Mouse (Mus musculus): Measurements from ENCODE around the gene Smtnl2. TPM values are rescaled to one million over a fixed set of nuclear protein-coding genes. Genes with fewer than 3 reads are reported as not detected.

The Smtnl2 gene
- polyA plus RNA-seq, 1 experiment from 2014 or later: 12.6 TPM

DNA sequence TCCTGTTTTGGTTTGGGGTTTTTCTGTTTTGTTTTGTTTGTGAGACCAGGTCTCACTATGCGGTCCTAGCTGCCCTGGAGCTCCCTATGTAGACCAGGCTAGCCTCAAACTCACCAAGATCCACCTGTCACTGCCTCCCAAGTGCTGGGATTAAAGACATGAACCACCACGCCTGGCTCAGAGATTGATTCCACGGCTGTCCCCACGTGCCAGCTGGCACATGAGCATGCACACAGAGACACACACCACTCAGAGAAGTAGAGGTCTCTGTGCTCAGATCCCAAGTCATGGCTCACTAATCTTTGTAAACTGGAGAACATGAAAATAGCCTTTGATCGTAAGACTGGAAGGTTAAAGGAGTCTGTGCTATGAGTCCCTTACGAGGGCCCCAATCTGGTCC, 7.5 kb upstream of the Smtnl2 start:
- peaks cover 6% of the 10 kb centered on the region for H3K4me1 ChIP-seq (ENCODE audit: control insufficient read depth, insufficient read depth, low read length)
- no peak for ATAC-seq (ENCODE audit: insufficient read depth, low FRiP score, low TSS enrichment)
- no peaks in the 10 kb centered on the region for H3K9me3 ChIP-seq (ENCODE audit: control insufficient read depth, low read length)
- no peaks in the 10 kb centered on the region for H3K27me3 ChIP-seq (ENCODE audit: control insufficient read depth, insufficient read depth, low read length)
- 93% methylated on average over 6 of the region's 6 CpGs for WGBS
- H3K36me3 ChIP-seq (ENCODE audit: control insufficient read depth, insufficient read depth, low read length): no peaks in the 10 kb centered on the region
- H3K9ac ChIP-seq (ENCODE audit: low read length): no peak overlapping the region
- H3K27ac ChIP-seq (ENCODE audit: low read depth, low read length): no peak overlapping the region
- no peak overlapping the region for H3K4me2 ChIP-seq (ENCODE audit: low read depth)
- no peak for DNase-seq (ENCODE audit: low spot score)
- no peak overlapping the region for H3K4me3 ChIP-seq (ENCODE audit: low read depth, low read length)

DNA sequence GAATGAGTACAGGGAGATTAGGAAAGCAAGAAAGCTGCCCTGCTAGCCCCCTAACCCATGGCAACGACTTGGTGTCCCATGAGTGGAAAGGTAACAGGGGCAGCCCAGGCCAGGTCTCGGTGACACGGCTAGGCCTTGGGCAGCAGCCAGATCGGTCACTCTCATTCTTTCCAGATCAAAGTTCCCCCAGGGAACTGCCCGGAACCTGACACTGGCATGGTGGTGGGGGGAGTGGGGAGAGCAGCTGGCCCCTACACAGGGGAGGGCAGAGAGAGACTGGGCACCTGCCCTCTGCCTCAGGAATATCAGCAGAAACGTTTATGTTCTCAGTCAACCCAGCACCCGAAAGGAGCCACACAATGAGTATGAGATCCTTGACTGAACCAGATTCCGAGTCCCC, 6.7 kb upstream of the Smtnl2 start:
- Histone ChIP-seq H3K9me3 (ENCODE audit: control insufficient read depth, low read length) (no peaks in the 10 kb centered on the region), H3K36me3 (ENCODE audit: control insufficient read depth, insufficient read depth, low read length) (no peaks in the 10 kb centered on the region), H3K4me3 (ENCODE audit: low read depth, low read length) (no peak overlapping the region), H3K27ac (ENCODE audit: low read depth, low read length) (no peak overlapping the region), H3K9ac (ENCODE audit: low read length) (no peak overlapping the region), H3K27me3 (ENCODE audit: control insufficient read depth, insufficient read depth, low read length) (no peaks in the 10 kb centered on the region), H3K4me2 (ENCODE audit: low read depth) (no peak overlapping the region), H3K4me1 (ENCODE audit: control insufficient read depth, insufficient read depth, low read length) (peaks cover 6% of the 10 kb centered on the region)
- WGBS: 53% methylated on average over 8 of the region's 8 CpGs
- ATAC-seq (ENCODE audit: insufficient read depth, low FRiP score, low TSS enrichment) (no peak), DNase-seq (ENCODE audit: low spot score) (no peak)

GRCm38 (mm10) chr11:72417376-72417775, 5.9 kb upstream of the Smtnl2 start:
- Histone ChIP-seq H3K27ac (ENCODE audit: low read depth, low read length) (no peak overlapping the region), H3K9ac (ENCODE audit: low read length) (0 out of 2 replicates have a peak overlapping the region, but pooled peaks have one; percentile 5), H3K9me3 (ENCODE audit: control insufficient read depth, low read length) (no peaks in the 10 kb centered on the region), H3K36me3 (ENCODE audit: control insufficient read depth, insufficient read depth, low read length) (no peaks in the 10 kb centered on the region), H3K4me3 (ENCODE audit: low read depth, low read length) (no peak overlapping the region), H3K4me2 (ENCODE audit: low read depth) (no peak overlapping the region), H3K27me3 (ENCODE audit: control insufficient read depth, insufficient read depth, low read length) (no peaks in the 10 kb centered on the region), H3K4me1 (ENCODE audit: control insufficient read depth, insufficient read depth, low read length) (peaks cover 6% of the 10 kb centered on the region)
- DNase-seq (ENCODE audit: low spot score) (no peak), ATAC-seq (ENCODE audit: insufficient read depth, low FRiP score, low TSS enrichment) (no peak)
- 6% methylated on average over 4 of the region's 4 CpGs for WGBS

DNA sequence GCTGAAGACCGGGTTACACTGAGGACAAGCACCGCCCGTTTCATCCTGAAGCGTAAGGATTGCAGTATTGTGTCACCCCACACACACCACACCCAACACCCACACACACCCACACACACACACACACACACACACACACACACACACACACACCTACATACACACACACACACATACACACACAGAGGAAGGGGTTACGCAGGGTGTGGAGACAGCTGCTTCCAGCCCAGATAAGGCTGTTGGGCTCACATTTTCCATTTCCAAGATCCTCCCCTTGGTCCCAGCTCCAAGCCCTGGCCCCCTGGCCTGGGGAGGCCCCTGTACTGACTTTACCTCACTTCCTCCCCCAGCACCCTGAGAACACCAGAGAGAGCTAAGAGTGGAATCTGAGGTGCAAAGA, 5.2 kb upstream of the Smtnl2 start:
- no peak for ATAC-seq (ENCODE audit: insufficient read depth, low FRiP score, low TSS enrichment)
- Histone ChIP-seq H3K4me3 (ENCODE audit: low read depth, low read length) (no peak overlapping the region), H3K9ac (ENCODE audit: low read length) (no peak overlapping the region), H3K36me3 (ENCODE audit: control insufficient read depth, insufficient read depth, low read length) (no peaks in the 10 kb centered on the region), H3K4me1 (ENCODE audit: control insufficient read depth, insufficient read depth, low read length) (peaks cover 6% of the 10 kb centered on the region), H3K4me2 (ENCODE audit: low read depth) (no peak overlapping the region), H3K27ac (ENCODE audit: low read depth, low read length) (no peak overlapping the region), H3K9me3 (ENCODE audit: control insufficient read depth, low read length) (no peaks in the 10 kb centered on the region), H3K27me3 (ENCODE audit: control insufficient read depth, insufficient read depth, low read length) (no peaks in the 10 kb centered on the region)
- no peak for DNase-seq (ENCODE audit: low spot score)
- WGBS: 89% methylated on average over 5 of the region's 5 CpGs

DNA sequence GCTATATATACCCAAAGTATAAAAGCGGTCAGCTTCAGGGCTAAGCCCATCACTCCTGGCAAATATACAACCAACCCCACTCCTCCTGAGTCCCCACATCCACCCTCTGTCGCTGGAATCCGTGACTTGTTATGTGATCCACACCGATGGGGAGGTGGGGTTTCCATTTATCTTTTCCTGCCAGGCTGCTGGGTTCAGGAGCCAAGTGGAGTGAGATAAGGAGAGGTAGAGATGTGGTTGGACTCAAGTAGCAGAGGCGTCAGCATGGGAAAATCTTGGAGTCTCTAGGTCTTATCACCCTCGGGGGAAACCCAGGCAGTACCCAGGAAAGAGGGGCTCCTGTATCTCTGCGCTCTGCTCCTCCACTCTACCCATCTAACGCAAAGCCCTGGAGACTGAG, 3.6 kb upstream of the Smtnl2 start:
- Histone ChIP-seq H3K9ac (ENCODE audit: low read length) (no peak overlapping the region), H3K9me3 (ENCODE audit: control insufficient read depth, low read length) (no peaks in the 10 kb centered on the region), H3K27ac (ENCODE audit: low read depth, low read length) (no peak overlapping the region), H3K36me3 (ENCODE audit: control insufficient read depth, insufficient read depth, low read length) (no peaks in the 10 kb centered on the region), H3K4me1 (ENCODE audit: control insufficient read depth, insufficient read depth, low read length) (peaks cover 8% of the 10 kb centered on the region), H3K27me3 (ENCODE audit: control insufficient read depth, insufficient read depth, low read length) (no peaks in the 10 kb centered on the region), H3K4me3 (ENCODE audit: low read depth, low read length) (no peak overlapping the region), H3K4me2 (ENCODE audit: low read depth) (no peak overlapping the region)
- ATAC-seq (ENCODE audit: insufficient read depth, low FRiP score, low TSS enrichment) (no peak), DNase-seq (ENCODE audit: low spot score) (no peak)
- 85% methylated on average over 8 of the region's 8 CpGs for WGBS

- Histone ChIP-seq H3K9me3 (ENCODE audit: control insufficient read depth, low read length) (no peaks in the 10 kb centered on the region), H3K36me3 (ENCODE audit: control insufficient read depth, insufficient read depth, low read length) (no peaks in the 10 kb centered on the region), H3K4me2 (ENCODE audit: low read depth) (no peak overlapping the region), H3K4me3 (ENCODE audit: low read depth, low read length) (no peak overlapping the region), H3K27ac (ENCODE audit: low read depth, low read length) (no peak overlapping the region), H3K4me1 (ENCODE audit: control insufficient read depth, insufficient read depth, low read length) (peaks cover 10% of the 10 kb centered on the region), H3K27me3 (ENCODE audit: control insufficient read depth, insufficient read depth, low read length) (0 out of 2 replicates have a peak, but pooled peaks cover 2% of the 10 kb centered on the region), H3K9ac (ENCODE audit: low read length) (no peak overlapping the region)
- DNase-seq (ENCODE audit: low spot score): no peak
- no peak for ATAC-seq (ENCODE audit: insufficient read depth, low FRiP score, low TSS enrichment)
- WGBS: 64% methylated on average over 5 of the region's 5 CpGs
Observed at GRCm38 (mm10) chr11:72413601-72414190, 2.2 kb upstream of the Smtnl2 start.

DNA sequence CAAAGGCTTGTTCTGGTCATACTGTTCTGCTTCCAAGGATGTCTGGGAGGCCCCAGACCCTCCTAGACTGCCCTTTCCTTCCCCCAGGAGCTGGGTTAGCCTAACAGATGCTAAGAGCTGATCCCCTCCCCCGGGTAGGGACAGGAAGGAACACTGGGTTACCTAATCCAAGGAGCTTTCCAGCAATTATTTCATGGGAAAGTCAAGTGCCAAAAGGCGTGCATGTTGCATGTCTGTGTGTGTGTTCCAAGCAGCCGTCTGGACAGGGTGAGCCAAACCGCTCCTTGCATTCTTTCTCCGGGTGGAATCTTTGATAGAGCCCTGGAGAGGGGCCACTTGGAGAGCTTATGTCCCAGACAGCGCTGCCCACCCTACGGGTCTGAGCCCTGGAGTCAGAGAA, 1.5 kb upstream of the Smtnl2 start:
- H3K4me1 ChIP-seq (ENCODE audit: control insufficient read depth, insufficient read depth, low read length): peaks cover 10% of the 10 kb centered on the region
- H3K9ac ChIP-seq (ENCODE audit: low read length): no peak overlapping the region
- 81% methylated on average over 7 of the region's 7 CpGs for WGBS
- no peak for DNase-seq (ENCODE audit: low spot score)
- no peaks in the 10 kb centered on the region for H3K9me3 ChIP-seq (ENCODE audit: control insufficient read depth, low read length)
- H3K27me3 ChIP-seq (ENCODE audit: control insufficient read depth, insufficient read depth, low read length): 0 out of 2 replicates have a peak, but pooled peaks cover 2% of the 10 kb centered on the region
- no peak overlapping the region for H3K4me2 ChIP-seq (ENCODE audit: low read depth)
- no peaks in the 10 kb centered on the region for H3K36me3 ChIP-seq (ENCODE audit: control insufficient read depth, insufficient read depth, low read length)
- no peak overlapping the region for H3K4me3 ChIP-seq (ENCODE audit: low read depth, low read length)
- H3K27ac ChIP-seq (ENCODE audit: low read depth, low read length): no peak overlapping the region
- no peak for ATAC-seq (ENCODE audit: insufficient read depth, low FRiP score, low TSS enrichment)

DNA sequence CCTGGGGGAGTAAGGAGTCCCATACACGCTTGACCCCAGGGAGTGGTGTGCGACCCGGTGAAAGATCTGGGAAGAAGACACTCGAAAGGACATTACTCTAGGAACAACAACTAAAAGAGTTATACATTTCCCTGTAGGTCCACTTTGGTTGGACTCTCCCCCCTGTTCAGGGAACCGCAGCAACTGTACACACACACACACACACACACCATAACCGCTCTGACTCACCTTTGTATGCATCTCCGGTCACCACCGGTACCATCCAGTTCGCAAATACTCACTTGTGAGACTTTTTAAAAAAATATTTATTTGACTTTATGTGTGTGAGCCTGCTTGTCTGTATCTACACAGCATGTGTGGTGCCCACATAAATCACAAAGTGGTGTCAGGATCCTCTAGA, 432 bp upstream of the Smtnl2 start:
- ATAC-seq (ENCODE audit: insufficient read depth, low FRiP score, low TSS enrichment) (peak; percentile 11; the same call in 1 of the 2 replicates), DNase-seq (ENCODE audit: low spot score) (no peak)
- no peak overlapping the region for H3K27ac ChIP-seq (ENCODE audit: low read depth, low read length)
- no peak overlapping the region for H3K9ac ChIP-seq (ENCODE audit: low read length)
- H3K4me1 ChIP-seq (ENCODE audit: control insufficient read depth, insufficient read depth, low read length): peaks cover 8% of the 10 kb centered on the region
- peak overlapping the region; percentile 99 for H3K4me2 ChIP-seq (ENCODE audit: low read depth)
- 32% methylated on average over 9 of the region's 9 CpGs for WGBS
- no peaks in the 10 kb centered on the region for H3K36me3 ChIP-seq (ENCODE audit: control insufficient read depth, insufficient read depth, low read length)
- no peaks in the 10 kb centered on the region for H3K9me3 ChIP-seq (ENCODE audit: control insufficient read depth, low read length)
- H3K27me3 ChIP-seq (ENCODE audit: control insufficient read depth, insufficient read depth, low read length): 0 out of 2 replicates have a peak, but pooled peaks cover 2% of the 10 kb centered on the region
- peak overlapping the region; percentile 59 for H3K4me3 ChIP-seq (ENCODE audit: low read depth, low read length)

DNA sequence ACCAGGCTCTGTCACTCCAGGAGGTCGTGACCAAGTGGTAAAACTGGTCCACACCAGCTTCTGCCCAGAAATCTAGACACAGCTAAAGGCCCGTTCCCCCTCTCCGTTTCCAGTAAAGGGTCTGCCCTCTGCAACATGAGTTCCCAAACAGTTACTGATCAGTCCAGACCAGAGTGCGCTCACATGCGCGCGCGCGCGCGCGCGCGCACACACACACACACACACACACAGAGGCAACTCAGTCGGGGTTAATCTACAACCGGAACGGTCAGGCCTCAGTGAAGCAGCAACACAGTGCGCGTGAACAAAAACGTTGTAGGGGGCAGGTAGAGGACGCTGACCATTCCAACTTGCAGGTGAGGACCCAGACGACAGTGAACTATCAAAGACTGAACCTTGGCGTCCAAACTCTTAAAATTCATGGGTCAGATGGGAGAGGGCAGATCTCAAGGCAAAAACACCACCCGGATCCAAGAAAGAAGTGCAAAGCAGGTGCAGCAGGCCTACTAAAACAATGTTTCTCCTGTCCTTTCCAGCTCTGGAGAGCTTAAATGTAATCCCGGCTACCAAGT, 906 bp downstream of the Smtnl2 start:
- Histone ChIP-seq H3K9ac (ENCODE audit: low read length) (peak overlapping the region; percentile 58), H3K9me3 (ENCODE audit: control insufficient read depth, low read length) (no peaks in the 10 kb centered on the region), H3K27ac (ENCODE audit: low read depth, low read length) (no peak overlapping the region), H3K36me3 (ENCODE audit: control insufficient read depth, insufficient read depth, low read length) (no peaks in the 10 kb centered on the region), H3K4me3 (ENCODE audit: low read depth, low read length) (peak overlapping the region; percentile 59), H3K27me3 (ENCODE audit: control insufficient read depth, insufficient read depth, low read length) (0 out of 2 replicates have a peak, but pooled peaks cover 2% of the 10 kb centered on the region), H3K4me1 (ENCODE audit: control insufficient read depth, insufficient read depth, low read length) (peaks cover 11% of the 10 kb centered on the region), H3K4me2 (ENCODE audit: low read depth) (peak overlapping the region; percentile 99)
- no peak for ATAC-seq (ENCODE audit: insufficient read depth, low FRiP score, low TSS enrichment)
- under 1% methylated on average over 25 of the region's 25 CpGs for WGBS
- peak; percentile 29 for DNase-seq (ENCODE audit: low spot score)
